In genomic region chr19:24017427-24017826, GRCm38 (mm10) we compare ENCODE assay signal across 8 mouse cellular contexts. TPM values are rescaled to one million over a fixed set of nuclear protein-coding genes. Genes with fewer than 3 reads are reported as not detected.
DNase-seq lines count a peak whose midpoint lies in the region; ATAC-seq and TF ChIP-seq lines count a peak whose summit lies in the region.
"Had no signal": no experiment of that assay in that cellular context is flagged by ENCODE, and none has a peak within 500 bp of the region (broad histone marks: within the 10 kb centered on the region; RNA-seq: fewer than 3 reads in every experiment).

No protein-coding gene starts in this region.

- H3K4me2 ChIP-seq in stomach, postnatal 0 days (replicated peaks; ENCODE audit: low read depth), result no peak overlapping the region

- peak; percentile 56; the same call in 1 of the 2 replicates for ATAC-seq in stomach, postnatal 0 days (ENCODE audit: low FRiP score, low TSS enrichment)
- no peak for ATAC-seq in frontal cortex, adult (ENCODE audit: low TSS enrichment)

- no peak for TF ChIP-seq EP300 in stomach, postnatal 0 days (optimal IDR thresholded peaks at IDR 0.05)

- no peak overlapping the region for H3K4me3 ChIP-seq in brown adipose tissue, adult 24 weeks (ENCODE audit: insufficient read depth, low read depth, low read length)
- H3K4me3 ChIP-seq in limb, embryonic 10.5 days, result no peak overlapping the region
- no peak overlapping the region for H3K4me3 ChIP-seq in stomach, postnatal 0 days (ENCODE audit: low read depth, low read length)

- peaks cover 26% of the 10 kb centered on the region for H3K4me1 ChIP-seq in brown adipose tissue, adult 24 weeks (ENCODE audit: control insufficient read depth, insufficient read depth, insufficient read length, low read length)
- peaks cover 14% of the 10 kb centered on the region for H3K4me1 ChIP-seq in limb, embryonic 10.5 days
- H3K4me1 ChIP-seq in stomach, postnatal 0 days (replicated peaks; ENCODE audit: control insufficient read depth, insufficient read depth), result peaks cover 7% of the 10 kb centered on the region; the same call in 1 of the 2 replicates

- H3K36me3 ChIP-seq in limb, embryonic 10.5 days, result no peaks in the 10 kb centered on the region
- no peaks in the 10 kb centered on the region for H3K36me3 ChIP-seq in stomach, postnatal 0 days (ENCODE audit: control insufficient read depth, insufficient read depth, low read length)

- peak overlapping the region; percentile 90 for H3K27ac ChIP-seq in brown adipose tissue, adult 24 weeks (replicated peaks; ENCODE audit: low read depth, low read length)
- H3K27ac ChIP-seq in limb, embryonic 10.5 days, result peak overlapping the region; percentile 58
- H3K27ac ChIP-seq in stomach, postnatal 0 days (replicated peaks), result 0 out of 2 replicates have a peak overlapping the region, but pooled peaks have one; percentile 40

- H3K9me3 ChIP-seq in limb, embryonic 10.5 days (replicated peaks), result no peaks in the 10 kb centered on the region
- no peaks in the 10 kb centered on the region for H3K9me3 ChIP-seq in stomach, postnatal 0 days (ENCODE audit: control insufficient read depth, low read length)

- H3K9ac ChIP-seq in stomach, postnatal 0 days (ENCODE audit: low read length), result no peak overlapping the region

- DNase-seq in ZHBTc4 (ENCODE audit: low read depth, low spot score), result peak; percentile 77
- peak; percentile 50 for DNase-seq in heart, postnatal 25 days (ENCODE audit: low spot score)
- DNase-seq in limb, embryonic 10.5 days (ENCODE audit: low spot score), result no peak
- DNase-seq in stomach, postnatal 0 days (ENCODE audit: low spot score), result peak; percentile 51
- DNase-seq in ovary, postnatal 14 days (ENCODE audit: low spot score), result no peak

- intact Hi-C loops in heart, postnatal 25 days (cut with DNase I), result no loop called here

- no peaks in the 10 kb centered on the region for H3K27me3 ChIP-seq in limb, embryonic 10.5 days (ENCODE audit: low read depth, poor library complexity, severe bottlenecking)
- H3K27me3 ChIP-seq in stomach, postnatal 0 days (ENCODE audit: control insufficient read depth, insufficient read depth, low read length), result no peaks in the 10 kb centered on the region

- no peak for TF ChIP-seq CTCF in stomach, postnatal 0 days (IDR thresholded peaks at IDR 0.05; ENCODE audit: low read depth)

- WGBS in limb, embryonic 10.5 days, result 46% methylated on average over 1 of the region's 1 CpGs
- 7% methylated on average over 1 of the region's 1 CpGs for WGBS in stomach, postnatal 0 days

RNA-seq across cellular contexts. Expression of gene Fam189a2, which starts 13.4 kb away (rescaled TPM):
- polyA plus RNA-seq in brown adipose tissue, adult 24 weeks (2012; ENCODE audit: insufficient read depth, insufficient read length, missing spikeins), result 2.9 and 3.7 TPM in 2 replicates
- total RNA-seq in heart, postnatal 25 days (2021), result 10 to 100 TPM; 49.6 to 53.1 TPM
- 0.20 and 0.28 TPM in 2 replicates for polyA plus RNA-seq in limb, embryonic 10.5 days (2016; fragmentation: Nextera tagmentation; extraction: Ambion mirVana)
- 0.75 and 1.9 TPM in 2 replicates for polyA plus RNA-seq in stomach, postnatal 0 days (2015; fragmentation: Nextera tagmentation; extraction: Ambion mirVana)
- total RNA-seq: common myeloid progenitor, adult 5-6 weeks had no signal

Comparison
In these comparisons a context has a peak if more than half of its experiments do, and no peak if none do; other contexts are left out.
1. DNase-seq: peak in ZHBTc4 (single experiment), heart, postnatal 25 days (single experiment) and stomach, postnatal 0 days (single experiment); none in limb, embryonic 10.5 days (single experiment) and ovary, postnatal 14 days (single experiment).
2. H3K27ac ChIP-seq: peak in every context shown above with its lines; median percentile 90 in brown adipose tissue, adult 24 weeks; 58 in limb, embryonic 10.5 days; 40 in stomach, postnatal 0 days.